Mouse (Mus musculus) limb, embryonic 11.5 days (tissue): ENCODE data around the gene Slc38a7. TPM values are rescaled to one million over a fixed set of nuclear protein-coding genes. Genes with fewer than 3 reads are reported as not detected.
"Not testable (repeated sequence)": the region's sequence is repeated elsewhere in the genome, so short reads cannot be mapped to it uniquely, and the experiment has no call there.

Experiments
- ATAC-seq: fragments of 200-750 bp; cut with Nextera tagmentation; 2 replicates; pipeline ENCODE4 v1.8.0; 2017; ENCODE audit warnings: low read depth; ENCODE audit not compliant: insufficient number of reproducible peaks, low FRiP score, low TSS enrichment
- DNase-seq: peaks from one replicate; pipeline ENCODE4 v3.0.0-alpha.2; 2015; ENCODE audit warnings: low spot score
- H3K27ac ChIP-seq: fragments of 300-500 bp; sonication (generic); replicated peaks from 2 replicates; pipeline ENCODE4 v1.5.1; 2014; ENCODE audit warnings: low read depth, mild to moderate bottlenecking, low read length
- H3K27me3 ChIP-seq: fragments of 300-500 bp; sonication (generic); 2 replicates; pipeline ENCODE4 v1.6.1; 2014; ENCODE audit warnings: mild to moderate bottlenecking, low read length, mixed read lengths; ENCODE audit not compliant: control insufficient read depth, insufficient read depth
- H3K36me3 ChIP-seq: fragments of 300-500 bp; sonication (generic); 2 replicates; pipeline ENCODE4 v1.6.1; 2014; ENCODE audit warnings: mild to moderate bottlenecking, low read length, moderate library complexity, mixed read lengths; ENCODE audit not compliant: control insufficient read depth, insufficient read depth
- H3K4me1 ChIP-seq: fragments of 300-500 bp; sonication (generic); 2 replicates; pipeline ENCODE4 v1.6.1; 2014; ENCODE audit warnings: low read length, mixed read lengths; ENCODE audit not compliant: control insufficient read depth, insufficient read depth
- H3K4me2 ChIP-seq: fragments of 300-500 bp; sonication (generic); 2 replicates; pipeline ENCODE4 v1.6.1; 2014; ENCODE audit warnings: low read depth, mild to moderate bottlenecking, moderate library complexity; ENCODE audit not compliant: severe bottlenecking
- H3K4me3 ChIP-seq: fragments of 300-500 bp; sonication (generic); 2 replicates; pipeline ENCODE4 v1.5.1; 2014; ENCODE audit warnings: low read depth, low read length
- H3K9ac ChIP-seq: fragments of 300-500 bp; sonication (generic); 2 replicates; pipeline ENCODE4 v1.6.1; 2014; ENCODE audit warnings: mild to moderate bottlenecking, low read length
- H3K9me3 ChIP-seq: fragments of 300-500 bp; sonication (generic); 2 replicates; pipeline ENCODE4 v1.6.1; 2016; ENCODE audit warnings: low read length; ENCODE audit not compliant: control insufficient read depth
- WGBS: fragments of 180-500 bp; shearing (Covaris S2); extraction: QIAGEN DNeasy Blood & Tissue Kit; methylation state at CpG from one replicate; pipeline ENCODE4 v1.1.7; 2014; 5-methylcytosine and 5-hydroxymethylcytosine counted together
- polyA plus RNA-seq: library from polyadenylated mRNA; unstranded; fragments of >200 nt; fragmentation: Nextera tagmentation; extraction: Ambion mirVana; gene quantifications from 2 replicates; pipeline ENCODE4 v1.2.1, GENCODE M21; 2014

The Slc38a7 gene
- polyA plus RNA-seq, 1 experiment from 2014 or later: 13.8 TPM

- Histone ChIP-seq H3K36me3 (peaks cover 5% of the 10 kb centered on the region; the same call in 1 of the 2 replicates), H3K4me1 (no peaks in the 10 kb centered on the region)
- 84% methylated on average over 1 of the region's 1 CpGs for WGBS
Measured at GRCm38 (mm10) chr8:95799891-95800290, 53.4 kb downstream of the Slc38a7 start.

GRCm38 (mm10) chr8:95799117-95799516 is 54.2 kb downstream of the Slc38a7 start:
- no peak overlapping the region for H3K9ac ChIP-seq

More at GRCm38 (mm10) chr8:95799891-95800290, 53.4 kb downstream of the Slc38a7 start:
- no peak for ATAC-seq
- H3K27me3 ChIP-seq: no peaks in the 10 kb centered on the region
- H3K9ac ChIP-seq: no peak overlapping the region
- H3K27ac ChIP-seq: no peak overlapping the region
- H3K4me3 ChIP-seq: no peak overlapping the region
- no peaks in the 10 kb centered on the region for H3K9me3 ChIP-seq
- DNase-seq: no peak
- H3K4me2 ChIP-seq: no peak overlapping the region

GRCm38 (mm10) chr8:95795333-95796061 is 57.8 kb downstream of the Slc38a7 start:
- not testable (repeated sequence) for H3K27ac ChIP-seq, H3K9me3 ChIP-seq, ATAC-seq, H3K4me2 ChIP-seq, H3K9ac ChIP-seq, H3K27me3 ChIP-seq, DNase-seq, H3K4me1 ChIP-seq, H3K4me3 ChIP-seq, H3K36me3 ChIP-seq
- WGBS: 90% methylated on average over 5 of the region's 5 CpGs

More at GRCm38 (mm10) chr8:95799117-95799516, 54.2 kb downstream of the Slc38a7 start:
- H3K27me3 ChIP-seq: no peaks in the 10 kb centered on the region
- no peak for DNase-seq
- no peak overlapping the region for H3K4me3 ChIP-seq
- WGBS: 95% methylated on average over 6 of the region's 6 CpGs
- no peak overlapping the region for H3K27ac ChIP-seq
- no peaks in the 10 kb centered on the region for H3K4me1 ChIP-seq
- H3K4me2 ChIP-seq: no peak overlapping the region
- H3K9me3 ChIP-seq: no peaks in the 10 kb centered on the region
- H3K36me3 ChIP-seq: peaks cover 5% of the 10 kb centered on the region; the same call in 1 of the 2 replicates
- no peak for ATAC-seq

Other genes with a start within 250 kb of the Slc38a7 start
- 33.4 and 33.6 TPM in 2 replicates for gene Gins3, start 220.1 kb downstream of the Slc38a7 start, polyA plus RNA-seq
- 8.7 and 11.3 TPM in 2 replicates for gene Ndrg4, start 176.6 kb downstream of the Slc38a7 start, polyA plus RNA-seq
- gene Setd6, start 137.7 kb downstream of the Slc38a7 start, polyA plus RNA-seq: 17.8 and 19.7 TPM in 2 replicates
- gene Cnot1, start 46.1 kb downstream of the Slc38a7 start, polyA plus RNA-seq: 137 and 154 TPM in 2 replicates
- 421 and 443 TPM in 2 replicates for gene Sap18b, start 28.2 kb downstream of the Slc38a7 start, polyA plus RNA-seq
- 79.5 and 100 TPM in 2 replicates for gene Got2, start 35.0 kb upstream of the Slc38a7 start, polyA plus RNA-seq